Mouse (Mus musculus) erythroblast, adult 5-6 weeks (primary cell): ENCODE measurements around the gene Zmynd8. TPM values are rescaled to one million over a fixed set of nuclear protein-coding genes. Genes with fewer than 3 reads are reported as not detected.

Source experiments
- ATAC-seq: replicated peaks from 2 replicates; pipeline ENCODE4 v1.8.0; 2016; ENCODE audit warnings: moderate number of reproducible peaks, mild to moderate bottlenecking, moderate TSS enrichment, inconsistent platforms; ENCODE audit not compliant: poor library complexity, low FRiP score, severe bottlenecking
- total RNA-seq, 2 experiments: library from RNA; stranded (forward) in 1 of 2; stranded (reverse) in 1 of 2; fragments of 150-400 nt in 1 of 2; fragments of 200-764, 138-1000 nt in 1 of 2; gene quantifications; 2 replicates each; pipeline versions ENCODE4 v1.2.3 to v1.2.4; 2015 to 2017; ENCODE audit warnings: low replicate concordance in 2 of 2

Gene Zmynd8
- total RNA-seq, 2 experiments from 2014 or later = 60.1 to 95.3 TPM

DNA sequence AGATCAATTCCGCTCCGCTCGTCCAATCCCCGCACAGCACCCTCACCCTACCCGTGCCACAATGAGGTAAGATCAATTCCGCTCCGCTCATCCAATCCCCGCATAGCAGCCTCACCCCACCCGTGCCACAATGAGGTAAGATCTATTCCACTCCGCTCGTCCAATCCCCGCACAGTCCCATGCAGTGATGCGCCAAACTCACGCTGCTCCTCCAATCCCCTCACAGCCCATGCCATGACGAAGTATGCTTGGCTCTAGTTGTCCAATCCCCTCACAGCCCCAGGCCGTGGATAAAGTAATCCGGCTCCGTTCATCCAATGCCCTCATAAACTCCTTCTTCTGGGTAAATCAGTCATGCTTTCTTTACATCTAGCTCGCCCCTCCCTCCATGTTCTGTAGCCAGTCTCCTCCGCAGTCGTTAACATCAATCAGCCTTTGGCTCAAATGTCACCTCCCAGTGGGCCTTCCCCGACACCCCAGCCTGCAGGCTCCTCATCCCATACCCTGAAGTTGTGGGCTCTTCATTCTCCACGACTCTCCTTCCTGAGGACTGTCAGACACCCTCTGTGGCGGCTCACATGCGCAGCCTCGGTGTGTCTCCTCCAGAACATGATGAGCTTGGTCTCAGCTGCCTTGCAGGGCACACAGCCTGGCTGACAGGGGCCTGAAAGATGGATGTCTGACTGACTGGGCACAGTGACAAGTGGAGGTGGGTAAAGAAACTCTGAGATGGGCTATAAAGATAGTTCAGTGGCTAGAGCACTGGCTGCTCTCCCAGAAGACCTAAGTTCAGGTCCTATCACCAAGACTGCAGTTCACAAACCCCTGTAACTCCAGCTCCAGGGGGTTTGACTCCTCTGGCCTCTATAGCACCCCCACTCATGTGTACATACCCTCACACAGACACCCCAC lies 36.9 kb downstream of the Zmynd8 start:
- ATAC-seq = no peak

DNA sequence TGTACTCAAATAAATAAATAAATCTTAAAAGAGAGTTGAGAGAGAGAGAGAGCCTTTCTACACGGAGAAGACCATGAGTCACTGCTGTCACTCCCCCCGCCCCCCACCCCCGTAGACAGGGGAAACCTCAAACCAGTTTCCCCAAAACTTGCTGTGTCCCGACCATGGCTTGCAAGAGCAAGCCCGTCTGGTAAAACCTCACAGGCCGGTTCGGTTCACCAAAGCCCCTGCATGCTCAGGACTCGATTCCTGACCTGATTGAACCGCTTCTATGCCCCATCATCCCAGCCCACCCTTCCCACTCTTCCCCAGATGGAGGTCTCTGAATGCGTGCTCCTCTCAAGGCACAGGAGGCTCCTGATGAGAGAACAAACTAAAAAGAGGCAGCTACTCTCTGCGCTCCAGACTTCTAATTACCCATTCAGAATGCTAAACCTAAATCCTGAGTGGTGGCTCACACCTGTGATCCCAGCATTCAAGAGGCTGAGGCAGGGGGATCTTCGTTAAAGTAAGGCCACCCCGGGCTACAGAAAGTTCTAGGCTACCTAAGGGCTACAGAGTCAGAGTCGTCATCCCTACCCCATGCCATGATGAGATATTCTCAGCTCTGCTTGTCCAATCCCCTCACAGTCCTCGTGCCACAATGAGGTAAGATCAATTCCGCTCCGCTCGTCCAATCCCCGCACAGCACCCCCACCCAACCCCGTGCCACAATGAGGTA lies 37.7 kb downstream of the Zmynd8 start:
- ATAC-seq = no peak

DNA sequence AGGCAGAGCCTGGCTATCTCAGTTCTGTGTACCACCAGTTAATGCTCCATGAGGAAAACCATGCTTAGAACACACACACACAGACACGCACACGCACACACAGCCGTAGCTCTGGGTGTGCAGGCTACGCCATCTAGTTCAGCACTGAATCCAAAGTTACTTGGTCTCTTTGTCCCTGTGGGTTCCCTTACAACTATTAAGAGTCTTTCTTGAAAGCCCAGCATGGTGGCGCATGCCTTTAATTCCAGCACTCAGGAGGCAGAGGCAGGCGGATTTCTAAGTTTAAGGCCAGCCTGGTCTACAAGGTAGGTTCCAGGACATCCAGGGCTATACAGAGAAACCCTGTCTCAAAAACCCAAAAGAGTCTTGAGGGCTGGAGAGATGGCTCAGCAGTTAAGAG lies 38.4 kb downstream of the Zmynd8 start:
- ATAC-seq = no peak

DNA sequence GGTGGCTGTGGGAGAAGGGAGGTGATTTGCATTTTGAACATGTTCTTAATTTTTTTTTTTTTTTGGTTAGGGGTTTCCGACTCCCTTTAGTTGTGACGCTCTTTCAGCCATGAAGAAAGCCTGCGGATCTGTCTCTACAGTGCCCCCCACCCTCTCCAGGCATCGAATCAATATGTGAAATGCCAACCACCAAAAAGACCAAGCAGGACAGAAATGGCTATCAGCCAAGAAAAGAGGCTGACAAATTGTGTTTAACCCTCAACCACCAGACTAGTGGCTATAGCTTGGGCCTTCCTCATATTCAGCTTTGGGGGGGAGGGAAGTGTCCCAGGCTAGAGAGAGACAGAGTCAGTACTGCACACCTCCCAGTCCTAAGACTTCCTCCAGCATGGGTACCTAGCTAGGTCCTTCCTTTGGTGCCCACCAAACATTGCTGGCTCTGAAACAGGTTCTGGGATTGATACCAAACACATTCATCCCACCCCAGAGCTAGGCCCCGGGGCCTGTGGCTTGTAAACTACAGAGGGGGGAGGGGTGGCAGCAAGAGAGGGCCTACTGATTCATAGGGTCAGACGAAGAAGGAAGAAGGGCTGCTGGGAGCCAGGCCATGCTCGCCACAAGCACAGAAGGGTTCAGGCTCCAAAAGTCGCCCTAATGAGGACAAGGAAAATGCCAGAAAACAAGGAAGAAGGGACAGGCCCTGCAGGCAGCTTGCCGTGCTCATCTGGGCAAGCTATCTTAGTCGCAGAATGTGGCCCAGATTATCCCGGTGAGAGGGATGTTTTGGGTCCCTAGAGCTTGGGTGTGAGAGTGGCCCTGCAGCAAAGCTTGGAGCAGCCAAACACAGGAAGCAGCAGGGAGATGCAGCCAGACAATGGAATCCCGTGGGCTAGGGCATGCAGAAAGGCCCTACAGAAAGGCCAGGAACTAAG lies 40.1 kb downstream of the Zmynd8 start:
- ATAC-seq = no peak

DNA sequence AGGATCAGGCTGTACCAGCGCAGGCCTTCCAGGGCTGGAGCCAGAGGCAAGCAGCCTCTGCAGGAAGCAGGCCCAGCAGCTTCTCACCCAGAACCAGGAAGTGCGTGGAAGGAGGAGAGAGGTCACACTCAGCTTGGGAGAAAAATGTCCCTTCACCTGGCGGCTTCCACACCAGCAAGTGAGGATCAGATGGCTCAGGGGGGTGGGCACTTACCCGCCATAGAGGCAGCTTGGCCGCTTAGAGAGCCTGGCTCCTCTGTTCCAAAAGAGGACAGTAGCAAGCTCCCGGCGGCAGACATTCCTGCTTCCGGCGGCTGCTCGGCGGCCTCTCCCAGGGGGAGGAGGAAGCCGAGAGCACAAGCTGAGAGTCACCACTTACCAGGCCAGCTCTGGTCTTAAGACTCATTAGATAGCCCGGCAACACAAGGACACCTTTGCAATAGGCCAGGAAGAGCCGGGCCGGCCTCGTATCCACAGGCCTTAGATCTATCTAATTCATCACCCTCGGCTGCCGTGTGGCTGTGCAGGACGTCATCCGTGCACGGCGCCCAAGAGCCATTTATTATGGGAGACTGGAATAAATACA lies 40.9 kb downstream of the Zmynd8 start:
- no peak for ATAC-seq

DNA sequence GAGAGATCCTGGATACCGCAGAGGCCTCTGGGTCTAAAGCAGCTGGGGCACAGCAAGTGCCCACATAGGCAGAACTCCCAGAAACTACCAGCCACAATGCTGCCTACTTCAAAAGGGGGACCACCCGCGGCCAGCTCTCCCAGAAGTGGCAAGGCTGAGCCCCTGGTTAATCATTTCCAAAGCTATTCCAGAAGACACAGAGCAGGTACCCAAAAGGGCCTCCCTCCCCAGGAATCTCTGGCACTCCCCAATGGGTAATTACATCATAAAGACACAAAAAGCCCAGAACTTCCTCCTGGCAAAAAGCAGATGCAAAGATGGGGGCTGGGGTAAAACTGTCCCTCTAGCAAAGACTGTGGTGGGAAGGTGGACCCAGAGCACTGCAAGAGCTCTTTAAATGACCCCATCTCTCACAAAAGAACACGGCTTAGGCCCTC lies 41.4 kb downstream of the Zmynd8 start:
- ATAC-seq = no peak

DNA sequence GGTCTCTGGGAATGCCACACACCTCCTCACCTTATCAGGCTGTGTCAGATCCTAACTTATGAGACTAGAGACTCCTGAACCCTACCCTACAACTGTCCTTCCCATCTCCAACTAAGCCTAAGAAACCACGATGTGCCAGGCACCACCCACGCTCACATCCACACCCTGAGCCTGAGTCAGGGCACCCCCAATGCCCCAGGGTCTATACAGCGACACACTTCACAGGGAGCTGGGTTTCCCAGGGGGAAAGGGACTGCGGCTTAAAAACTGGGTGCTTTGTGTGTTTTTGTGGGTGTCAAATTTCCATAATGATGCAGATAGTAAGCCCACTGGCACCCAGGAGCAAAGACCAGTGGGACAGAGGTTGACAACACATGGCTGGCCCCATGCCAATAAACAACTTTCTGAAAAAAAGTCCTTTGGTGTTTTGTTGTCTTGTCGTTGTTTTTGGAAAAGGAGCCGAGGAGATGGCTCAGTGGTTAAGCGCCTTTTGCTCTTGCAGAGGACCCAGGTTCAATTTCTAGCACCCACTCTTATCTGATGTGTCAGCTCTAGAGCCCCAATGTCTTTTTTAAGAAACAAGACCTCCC lies 42.1 kb downstream of the Zmynd8 start:
- no peak for ATAC-seq

DNA sequence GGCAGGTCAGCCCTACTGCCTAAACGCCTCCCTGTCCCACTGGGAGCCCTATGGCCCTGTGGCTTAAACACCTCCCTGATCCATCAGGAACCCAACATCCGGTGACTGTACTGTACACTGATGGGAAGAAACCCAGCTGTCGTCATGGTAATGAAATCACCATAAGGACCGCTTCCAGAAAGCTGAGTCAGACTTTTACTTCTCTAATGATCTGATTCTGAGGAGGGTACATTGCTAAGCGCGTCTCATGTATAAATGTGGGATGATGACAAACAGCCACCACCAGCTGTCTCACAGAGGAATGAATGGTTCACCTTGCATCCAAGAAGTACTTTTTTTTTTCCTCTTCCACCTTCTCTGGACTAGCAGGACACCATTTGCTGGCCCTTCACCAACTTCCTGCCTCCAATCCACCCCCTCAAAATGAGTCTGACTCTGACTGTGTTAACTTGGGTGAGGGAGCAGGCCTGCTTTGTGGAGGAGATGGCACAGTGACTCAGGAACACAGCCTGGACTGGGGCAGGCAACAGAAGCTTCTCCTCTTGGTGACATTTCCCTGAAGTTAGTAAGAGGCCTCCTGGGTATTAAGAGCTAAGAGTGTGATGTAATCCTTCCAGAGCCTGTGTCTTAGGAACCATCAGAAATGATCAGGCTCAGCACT lies 43.0 kb downstream of the Zmynd8 start:
- no peak for ATAC-seq

DNA sequence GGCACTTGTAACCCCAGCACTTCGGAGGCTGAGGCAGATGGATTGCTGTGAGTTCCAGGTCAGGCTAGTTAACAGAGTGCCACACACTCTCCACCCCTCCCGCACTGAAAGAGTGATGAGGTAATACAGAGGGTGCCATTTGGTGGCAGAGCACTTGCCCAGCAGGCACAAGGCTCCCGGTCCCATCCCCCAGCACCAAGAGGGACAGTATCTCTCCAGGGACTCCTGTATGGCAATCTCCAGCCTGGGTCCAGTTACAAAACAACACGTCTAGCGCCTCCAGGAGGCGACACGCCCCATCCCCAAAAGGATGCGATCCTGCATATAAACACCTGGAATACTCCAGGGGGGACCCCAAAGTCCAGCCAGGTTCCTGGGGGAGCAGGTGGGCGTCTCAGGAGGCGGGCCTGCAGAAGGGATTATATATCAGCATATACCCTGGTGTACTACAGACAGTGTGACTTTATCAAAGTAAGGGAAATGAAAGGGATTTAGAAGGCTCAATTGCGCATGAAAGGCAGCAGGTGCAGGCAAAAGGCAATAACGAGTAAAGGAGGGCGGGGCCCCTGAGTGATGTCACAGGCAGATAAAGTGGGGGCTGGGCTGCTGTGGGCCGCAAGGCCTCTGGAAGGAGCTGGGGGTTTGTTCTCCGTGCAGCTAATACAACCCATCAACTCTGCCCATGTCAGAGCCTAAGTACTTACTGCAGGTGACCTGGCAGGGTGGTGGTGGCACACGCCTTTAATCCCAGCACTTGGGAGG lies 44.4 kb downstream of the Zmynd8 start:
- ATAC-seq = no peak

DNA sequence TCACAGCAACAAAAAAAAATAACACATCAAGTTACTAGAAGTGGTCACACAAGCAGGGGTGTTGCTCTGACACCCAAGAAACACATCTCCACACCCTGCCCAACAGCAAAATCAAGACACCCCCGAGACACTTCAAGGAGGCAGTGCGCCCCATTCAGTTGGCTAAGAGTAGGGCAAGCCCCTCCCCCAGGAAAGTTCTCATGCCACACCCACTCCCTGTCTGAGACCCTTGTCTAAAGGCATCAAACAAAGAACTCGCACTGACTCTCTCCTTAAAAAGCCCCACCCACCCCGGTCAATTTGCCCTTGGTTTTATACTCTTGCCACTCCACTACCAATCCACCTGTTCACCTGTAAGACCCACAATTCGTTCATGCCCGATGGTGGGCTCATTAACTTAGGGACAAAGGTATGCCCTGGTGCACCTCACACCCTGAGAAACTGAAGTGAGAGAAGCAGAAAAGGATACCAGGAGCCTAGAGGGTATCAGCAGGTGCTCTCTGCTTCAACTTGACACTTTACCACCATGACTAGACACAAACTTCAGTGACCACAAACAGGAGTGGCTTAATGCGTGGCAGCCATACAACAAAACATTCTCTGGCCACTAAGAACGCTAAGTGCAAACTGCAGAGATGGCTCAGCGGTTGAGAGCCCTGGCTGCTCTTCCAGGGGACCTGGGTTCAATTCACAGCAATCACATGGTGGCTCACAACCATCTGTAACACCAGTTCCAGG lies 45.8 kb downstream of the Zmynd8 start:
- ATAC-seq = no peak

DNA sequence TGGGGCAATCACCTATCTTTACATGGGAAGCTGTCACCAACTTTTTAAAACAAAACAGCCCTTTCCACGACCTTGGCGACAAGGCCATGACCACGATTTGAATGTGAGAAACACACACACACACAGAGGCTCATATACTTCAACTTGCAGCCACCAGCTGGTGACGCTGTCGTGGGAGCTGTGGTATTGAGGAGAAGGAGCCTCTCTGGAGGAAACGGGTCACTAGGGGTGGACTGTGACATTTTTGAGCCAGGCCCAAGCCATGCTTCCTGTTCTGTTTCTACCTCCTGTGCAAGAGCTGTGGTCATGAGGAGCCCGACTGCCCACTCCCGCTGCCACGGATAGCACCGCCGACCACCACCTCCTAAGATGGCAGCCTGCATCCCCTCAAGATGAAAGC lies 46.4 kb downstream of the Zmynd8 start:
- no peak for ATAC-seq

DNA sequence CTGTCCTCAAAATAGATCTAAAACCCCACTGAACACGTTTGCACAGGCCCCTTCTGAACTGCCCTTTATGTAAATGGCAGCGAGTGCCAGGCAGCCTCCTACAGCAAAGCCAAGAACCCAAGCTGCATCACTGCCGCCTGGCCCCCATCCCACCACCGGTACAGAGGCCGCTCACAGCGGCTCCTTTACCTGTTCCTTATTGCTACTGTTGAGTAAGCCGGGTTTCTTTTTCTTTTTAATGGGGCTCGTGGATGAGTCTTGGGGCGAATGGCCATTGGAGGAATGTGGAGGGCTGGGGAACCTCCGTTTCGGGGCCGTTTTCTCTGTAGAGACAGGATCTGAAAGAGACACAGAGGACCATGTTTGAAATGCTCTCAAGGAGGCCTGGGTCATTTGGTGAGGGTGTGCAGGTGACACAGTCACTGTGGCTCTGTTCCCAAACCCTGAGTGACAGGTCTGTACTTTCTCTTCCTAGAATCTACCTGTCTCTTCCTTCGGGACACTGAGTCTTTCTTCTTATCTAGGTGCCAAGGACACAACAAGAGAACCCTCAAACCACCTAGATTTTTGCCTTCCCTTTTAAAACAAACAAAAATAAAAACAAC lies 46.9 kb downstream of the Zmynd8 start:
- ATAC-seq = no peak

DNA sequence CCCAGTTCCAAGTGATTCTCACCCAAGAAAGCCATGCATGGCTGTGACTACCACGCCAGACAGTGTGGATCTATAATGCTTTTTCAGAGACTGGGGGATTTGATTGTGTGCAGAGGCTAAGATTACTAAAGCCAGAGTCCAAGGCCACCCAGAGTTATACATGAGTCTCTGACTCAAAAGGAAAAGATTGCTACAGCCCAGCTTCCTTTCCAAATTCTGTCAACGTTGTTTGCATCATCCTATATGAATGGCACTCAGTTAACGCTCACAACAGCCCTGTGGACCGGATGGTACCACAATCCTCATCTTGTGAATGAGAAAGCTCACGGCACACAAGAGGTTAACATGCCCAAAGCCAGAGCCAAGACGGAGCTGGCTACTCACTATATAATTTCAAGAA lies 48.0 kb downstream of the Zmynd8 start:
- ATAC-seq = no peak

DNA sequence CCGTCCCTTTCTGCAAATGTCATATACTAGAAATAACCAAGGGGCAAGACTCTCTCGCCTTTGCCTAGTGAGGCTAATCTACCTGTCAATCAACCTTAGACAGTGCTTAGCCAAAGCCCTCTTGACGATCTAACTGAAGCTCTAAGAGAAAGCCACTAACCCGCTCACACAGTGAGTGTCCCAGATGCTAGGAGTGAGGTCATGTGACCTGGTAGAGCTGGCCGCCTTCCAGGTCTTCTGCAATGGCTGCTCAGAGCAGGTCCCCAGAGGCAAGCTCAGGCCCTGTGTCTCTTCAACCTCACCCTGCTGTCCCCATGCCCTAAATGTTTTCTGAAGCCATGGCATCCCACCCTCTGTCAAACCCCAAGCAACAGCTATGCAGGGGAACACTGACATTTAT lies 49.7 kb downstream of the Zmynd8 start:
- ATAC-seq = peak; percentile 67

DNA sequence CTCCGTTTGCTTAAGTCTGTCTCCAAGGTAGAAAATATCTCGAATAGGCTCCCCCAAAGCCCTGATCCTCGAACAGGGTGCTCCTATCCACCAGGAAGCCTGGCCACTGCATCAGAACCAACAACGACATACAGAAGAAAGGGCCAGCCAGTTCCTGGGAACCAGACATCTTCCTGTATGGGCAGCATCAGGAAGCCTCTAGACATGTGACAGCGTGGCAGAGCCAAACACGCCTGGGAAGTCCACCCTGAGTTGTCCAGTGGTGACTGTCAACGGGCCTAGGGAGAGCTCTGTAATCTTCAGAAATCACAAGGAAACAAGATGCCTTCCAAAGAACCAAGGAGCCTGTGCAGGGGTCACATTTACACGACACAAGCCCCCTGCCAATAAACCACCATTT lies 52.0 kb downstream of the Zmynd8 start:
- no peak for ATAC-seq

DNA sequence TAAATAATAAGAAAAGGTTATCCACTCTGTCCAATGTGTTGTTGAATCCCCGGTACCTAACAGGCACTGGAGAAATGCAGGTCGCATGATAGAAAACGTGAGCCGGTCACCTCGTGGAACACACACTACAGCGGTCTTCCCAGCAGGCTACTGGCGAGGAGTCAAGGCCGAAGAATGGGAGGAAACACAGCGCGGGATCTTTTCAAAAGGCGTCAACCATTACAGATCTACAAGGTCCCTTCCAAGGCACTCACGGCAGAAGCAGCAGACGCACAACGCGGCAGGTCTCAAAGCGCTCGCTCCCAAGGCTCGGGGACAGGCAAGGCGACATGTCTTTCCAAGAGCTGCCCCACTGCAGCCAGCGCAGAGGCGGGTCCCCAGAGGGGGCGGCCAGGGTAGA lies 53.3 kb downstream of the Zmynd8 start:
- no peak for ATAC-seq

DNA sequence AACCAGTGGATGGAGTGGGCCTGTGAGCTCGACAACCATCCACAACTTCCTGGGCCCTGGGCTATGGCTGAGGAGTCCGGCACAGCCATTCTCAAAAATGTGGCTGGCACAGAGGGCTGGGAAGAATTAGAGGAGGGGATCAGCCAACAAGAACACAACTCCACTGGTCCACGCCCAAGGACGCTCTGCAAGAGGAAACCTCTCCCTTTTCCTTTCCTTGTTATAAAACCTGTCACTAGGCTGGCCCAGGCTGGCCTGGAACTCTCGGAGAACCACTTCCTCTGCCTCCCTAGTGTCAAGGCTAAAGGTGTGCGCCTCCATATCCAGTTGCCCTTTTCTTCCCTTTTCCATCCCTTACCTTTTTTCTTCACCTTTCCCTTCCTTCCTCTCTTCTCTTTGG lies 55.5 kb downstream of the Zmynd8 start:
- ATAC-seq = no peak
